Mouse (Mus musculus) myocyte (in vitro differentiated cells): Measurements from ENCODE around the gene Ugt1a6b.

Source experiments
- MYOD1 ChIP-seq, 3 experiments: IDR thresholded peaks; one replicate each; pipeline ENCODE4 v1.6.1; 2011; ENCODE audit warnings: control low read depth in 2 of 3, low read depth in 2 of 3, mild to moderate bottlenecking in 2 of 3, moderate library complexity in 1 of 3; ENCODE audit not compliant: insufficient read length in 2 of 3, control insufficient read depth in 1 of 3
- POLR2A ChIP-seq: IDR thresholded peaks from one replicate; pipeline ENCODE4 v1.6.1; 2011; ENCODE audit warnings: low read depth, mild to moderate bottlenecking, control low read depth, moderate library complexity; ENCODE audit not compliant: insufficient read length
- POLR2AphosphoS2 ChIP-seq: IDR thresholded peaks from one replicate; pipeline ENCODE4 v1.6.1; 2011; ENCODE audit warnings: low read depth, control low read depth; ENCODE audit not compliant: insufficient read length
- TCF3 ChIP-seq: IDR thresholded peaks from one replicate; pipeline ENCODE4 v1.6.1; 2011; ENCODE audit warnings: low read depth, control low read depth; ENCODE audit not compliant: insufficient read length
- USF1 ChIP-seq: IDR thresholded peaks from one replicate; pipeline ENCODE4 v1.6.1; 2011; ENCODE audit warnings: low read depth, mild to moderate bottlenecking, control low read depth, moderate library complexity

- TF ChIP-seq POLR2AphosphoS2 = no peak
- TF ChIP-seq USF1 = no peak
- no peak for TF ChIP-seq MYOD1 (IDR thresholded peaks at IDR 0.05; ENCODE audit: control insufficient read depth in 1 of 3, insufficient read length in 2 of 3, low read depth in 2 of 3)
- no peak for TF ChIP-seq POLR2A
- no peak for TF ChIP-seq TCF3
These were observed 156.0 kb downstream of the Ugt1a6b start for GRCm38 (mm10) chr1:88258881-88259642.
